Mouse (Mus musculus) embryonic facial prominence, embryonic 11.5 days (tissue): ENCODE data around the gene Gm21822. TPM values are rescaled to one million over a fixed set of nuclear protein-coding genes. Genes with fewer than 3 reads are reported as not detected.
"Not testable (repeated sequence)": the region's sequence is repeated elsewhere in the genome, so short reads cannot be mapped to it uniquely, and the experiment has no call there.

Experiments used
- ATAC-seq: fragments of 200-750 bp; cut with Nextera tagmentation; replicated peaks from 2 replicates; pipeline ENCODE4 v1.8.0; 2017; ENCODE audit warnings: low read depth; ENCODE audit not compliant: insufficient number of reproducible peaks, low FRiP score, low TSS enrichment
- DNase-seq: peaks from one replicate; pipeline ENCODE4 v3.0.0-alpha.2; 2015; ENCODE audit warnings: low spot score
- H3K27ac ChIP-seq: fragments of 300-500 bp; sonication (generic); replicated peaks from 2 replicates; pipeline ENCODE4 v1.5.1; 2014; ENCODE audit warnings: mild to moderate bottlenecking, low read depth, low read length, control low read depth
- H3K27me3 ChIP-seq: fragments of 300-500 bp; sonication (generic); 2 replicates; pipeline ENCODE4 v1.6.1; 2014; ENCODE audit warnings: mild to moderate bottlenecking, low read length, moderate library complexity, mixed read lengths; ENCODE audit not compliant: control insufficient read depth, insufficient read depth
- H3K36me3 ChIP-seq: fragments of 300-500 bp; sonication (generic); replicated peaks from 2 replicates; pipeline ENCODE4 v1.6.1; 2014; ENCODE audit warnings: low read depth, mild to moderate bottlenecking, low read length, moderate library complexity, mixed read lengths; ENCODE audit not compliant: control insufficient read depth, insufficient read depth
- H3K4me1 ChIP-seq: fragments of 300-500 bp; sonication (generic); 2 replicates; pipeline ENCODE4 v1.6.1; 2014; ENCODE audit warnings: low read length, mixed read lengths; ENCODE audit not compliant: control insufficient read depth, insufficient read depth
- H3K4me2 ChIP-seq: fragments of 300-500 bp; sonication (generic); 2 replicates; pipeline ENCODE4 v1.6.1; 2014; ENCODE audit warnings: low read depth, mild to moderate bottlenecking, control low read depth, low read length, moderate library complexity
- H3K4me3 ChIP-seq: fragments of 300-500 bp; sonication (generic); 2 replicates; pipeline ENCODE4 v1.5.1; 2014; ENCODE audit warnings: low read depth, low read length, control low read depth
- H3K9ac ChIP-seq: fragments of 300-500 bp; sonication (generic); replicated peaks from 2 replicates; pipeline ENCODE4 v1.6.1; 2014; ENCODE audit warnings: mild to moderate bottlenecking, control low read depth, low read length
- H3K9me3 ChIP-seq: fragments of 300-500 bp; sonication (generic); replicated peaks from 2 replicates; pipeline ENCODE4 v1.6.1; 2016; ENCODE audit warnings: mild to moderate bottlenecking, low read length, inconsistent platforms, mixed read lengths; ENCODE audit not compliant: control insufficient read depth
- WGBS: fragments of 180-500 bp; shearing (Covaris S2); extraction: QIAGEN DNeasy Blood & Tissue Kit; methylation state at CpG from one replicate; pipeline ENCODE4 v1.1.7; 2014; 5-methylcytosine and 5-hydroxymethylcytosine counted together
- polyA plus RNA-seq: library from polyadenylated mRNA; unstranded; fragments of >200 nt; fragmentation: Nextera tagmentation; extraction: Ambion mirVana; gene quantifications from 2 replicates; pipeline ENCODE4 v1.2.1, GENCODE M21; 2014

The Gm21822 gene
- not detected in 2 replicates for polyA plus RNA-seq

DNA sequence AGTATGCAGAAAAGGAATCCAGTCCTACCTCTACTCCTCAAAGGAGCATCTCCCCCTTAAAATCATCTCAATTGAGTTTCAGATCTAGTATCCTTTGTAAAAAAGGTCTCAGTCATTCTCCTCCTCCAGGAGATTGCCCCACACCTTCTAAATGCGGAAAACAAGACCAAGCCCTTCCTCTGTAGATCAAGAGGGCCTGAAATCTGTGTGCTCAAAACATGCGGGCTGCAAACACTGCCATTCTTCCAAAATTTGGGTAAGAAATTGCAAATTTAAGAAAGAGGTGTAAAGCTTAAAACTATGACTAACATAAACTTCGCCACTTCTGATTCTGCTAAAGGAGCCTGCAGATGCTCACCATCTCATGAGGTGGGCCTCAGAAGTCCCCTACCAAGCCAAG is at the start of gene Gm21822:
TSS of gene Gm21822 (plus strand) at position 301 of the 400 bp plus-strand sequence.
- H3K9me3 ChIP-seq, H3K27me3 ChIP-seq, DNase-seq, H3K4me1 ChIP-seq, H3K9ac ChIP-seq, ATAC-seq, H3K4me3 ChIP-seq, H3K36me3 ChIP-seq, H3K4me2 ChIP-seq, H3K27ac ChIP-seq: not testable (repeated sequence)
- WGBS: no CpG with 5 or more reads among the region's 3 CpGs
